Mouse (Mus musculus) urinary bladder, adult 2 months (tissue): Measurements from ENCODE around the gene Bmper. TPM values are rescaled to one million over a fixed set of nuclear protein-coding genes. Genes with fewer than 3 reads are reported as not detected.

Experiments used
- DNase-seq: peaks from one replicate; pipeline ENCODE4 v3.0.0; 2022; ENCODE audit warnings: low spot score
- polyA plus RNA-seq: library from polyadenylated mRNA; depleted of rRNA; stranded (reverse); fragments of >200 nt; gene quantifications from 2 replicates; pipeline ENCODE4 v1.2.3, GENCODE M21; 2012; rRNA removed

Gene Bmper
- 0.69 and 1.3 TPM in 2 replicates for polyA plus RNA-seq

DNA sequence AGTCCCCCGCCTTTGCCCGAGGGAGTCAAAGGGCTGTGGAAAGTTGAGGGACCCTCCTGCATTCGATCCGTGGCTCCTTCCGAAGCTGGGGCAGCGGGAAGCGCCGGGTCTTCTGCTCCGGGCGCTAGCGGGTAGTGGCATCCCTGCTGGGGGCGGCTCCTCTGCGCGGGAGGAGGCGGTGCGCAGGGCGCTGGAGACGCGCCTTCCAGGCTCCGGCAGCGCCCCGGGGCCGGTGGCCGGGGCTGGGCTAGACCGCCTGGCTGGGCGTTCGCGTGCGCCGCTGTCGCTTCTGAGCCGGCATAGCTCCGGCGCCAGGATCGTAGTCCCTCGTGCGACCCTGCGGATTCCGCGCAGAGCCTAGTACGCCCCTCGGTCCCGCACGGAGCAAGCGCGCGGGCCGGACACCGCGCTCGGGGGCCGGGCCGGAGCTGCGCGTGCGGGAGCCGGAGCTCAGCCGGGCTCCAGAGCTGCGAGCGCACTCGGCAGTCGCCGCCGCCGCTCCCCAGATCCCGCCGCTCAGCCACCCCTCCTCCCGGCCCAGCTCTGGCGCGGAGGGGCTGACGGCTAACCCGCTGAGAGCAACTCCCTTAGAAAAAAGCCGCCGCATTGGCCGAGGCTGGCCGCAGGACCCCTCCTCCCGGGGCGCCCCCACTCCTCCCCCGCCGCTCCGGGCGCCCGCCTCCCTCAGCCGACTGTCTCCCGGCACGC is at the start of gene Bmper:
Gene Bmper (plus strand): TSS at position 236 of the 708 bp plus-strand sequence.
- DNase-seq = peak; percentile 40

DNA sequence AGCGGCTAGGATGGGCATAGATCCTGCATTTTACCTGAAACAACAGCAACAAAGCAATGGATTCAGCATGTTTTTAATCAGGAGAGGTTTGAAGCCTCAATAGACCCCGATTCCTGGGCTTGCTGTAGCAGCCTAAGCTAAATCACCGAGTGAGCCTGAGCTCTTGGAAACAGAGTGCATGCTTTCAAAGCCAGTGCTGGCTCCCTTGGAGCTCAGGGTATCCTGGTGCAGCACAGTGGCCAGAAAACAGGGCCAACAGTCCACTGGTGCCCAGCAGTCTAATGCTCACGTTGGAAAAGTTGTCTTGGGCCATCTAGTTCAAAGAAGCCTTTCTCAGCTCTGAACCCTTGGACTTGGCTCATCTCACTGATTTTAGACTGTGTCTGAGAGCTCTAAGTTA is 45.4 kb upstream of the Bmper start:
- DNase-seq = no peak

DNA sequence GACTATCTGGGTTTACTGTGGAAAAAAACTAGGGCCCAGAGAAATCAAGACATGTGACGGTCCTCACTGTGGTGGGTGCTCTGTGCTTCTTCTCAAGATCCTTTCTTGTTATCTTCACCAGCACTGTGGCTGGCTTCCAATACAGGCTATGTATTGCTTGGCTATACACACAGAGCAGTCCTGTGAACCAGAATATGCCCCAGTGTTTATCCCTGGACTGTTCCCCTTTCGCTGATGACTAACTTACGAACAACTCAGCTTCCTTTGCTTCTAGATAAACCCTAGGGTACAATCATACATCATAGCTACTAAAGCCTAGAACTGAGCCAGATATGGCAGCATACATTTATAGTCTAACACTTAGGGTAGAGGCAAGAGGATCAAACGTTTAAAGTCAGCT is 35.7 kb upstream of the Bmper start:
- no peak for DNase-seq

DNA sequence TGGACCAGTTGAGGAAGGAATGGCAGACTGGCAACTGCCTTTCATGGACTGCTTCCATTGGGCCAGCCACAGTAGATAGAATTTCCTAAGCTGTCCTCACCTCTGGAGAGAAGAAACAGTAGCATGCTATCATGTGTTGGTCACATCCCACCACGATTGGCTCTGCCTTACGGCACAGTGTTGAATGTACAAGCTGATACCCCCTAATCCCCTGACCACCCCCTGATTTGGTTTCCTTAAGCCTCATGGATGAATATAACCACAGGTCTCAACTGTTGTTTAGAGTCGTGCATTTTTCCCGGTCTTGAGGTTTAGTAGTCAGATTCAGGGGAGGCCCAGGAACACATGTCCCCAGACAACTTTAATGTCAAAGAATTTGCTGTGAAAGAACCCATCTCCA is 34.7 kb upstream of the Bmper start:
- no peak for DNase-seq

DNA sequence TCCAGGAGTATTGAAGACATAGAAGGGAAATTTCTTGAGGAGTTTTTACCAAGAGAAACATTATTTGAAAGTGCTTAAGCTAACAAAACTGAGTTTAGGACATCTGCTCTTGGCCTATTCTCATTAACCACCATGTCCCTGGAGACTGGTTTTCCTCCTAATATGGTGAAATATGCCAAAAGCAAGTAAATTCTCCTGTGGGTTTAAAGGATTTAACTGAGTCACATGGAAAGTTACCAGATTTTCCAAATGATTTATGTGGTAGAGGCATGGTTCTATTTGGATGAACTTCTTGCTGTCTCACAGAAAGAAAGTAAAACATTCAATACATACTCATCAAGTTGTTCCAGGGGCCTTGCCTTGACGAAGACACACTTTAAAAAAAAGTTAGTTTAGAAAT is 31.9 kb upstream of the Bmper start:
- no peak for DNase-seq

DNA sequence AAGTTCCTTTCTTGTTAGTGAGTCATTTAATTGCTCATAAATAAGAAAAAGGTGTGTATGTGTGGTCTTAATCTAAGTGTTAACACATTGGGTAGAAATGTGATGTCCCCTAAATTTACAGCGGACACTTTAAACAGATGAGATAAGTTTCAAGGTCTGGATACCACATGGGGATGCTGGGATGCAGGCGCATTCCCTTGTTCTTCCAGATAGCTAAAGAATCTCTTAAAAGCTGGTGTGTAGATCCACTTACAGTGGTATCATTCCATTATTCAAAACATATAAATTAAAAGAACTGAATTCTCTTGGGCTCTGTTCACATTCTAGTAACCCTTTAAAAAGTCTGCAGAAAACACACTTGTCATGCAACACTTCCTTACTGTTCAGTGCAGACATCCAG is 31.4 kb upstream of the Bmper start:
- DNase-seq = no peak

DNA sequence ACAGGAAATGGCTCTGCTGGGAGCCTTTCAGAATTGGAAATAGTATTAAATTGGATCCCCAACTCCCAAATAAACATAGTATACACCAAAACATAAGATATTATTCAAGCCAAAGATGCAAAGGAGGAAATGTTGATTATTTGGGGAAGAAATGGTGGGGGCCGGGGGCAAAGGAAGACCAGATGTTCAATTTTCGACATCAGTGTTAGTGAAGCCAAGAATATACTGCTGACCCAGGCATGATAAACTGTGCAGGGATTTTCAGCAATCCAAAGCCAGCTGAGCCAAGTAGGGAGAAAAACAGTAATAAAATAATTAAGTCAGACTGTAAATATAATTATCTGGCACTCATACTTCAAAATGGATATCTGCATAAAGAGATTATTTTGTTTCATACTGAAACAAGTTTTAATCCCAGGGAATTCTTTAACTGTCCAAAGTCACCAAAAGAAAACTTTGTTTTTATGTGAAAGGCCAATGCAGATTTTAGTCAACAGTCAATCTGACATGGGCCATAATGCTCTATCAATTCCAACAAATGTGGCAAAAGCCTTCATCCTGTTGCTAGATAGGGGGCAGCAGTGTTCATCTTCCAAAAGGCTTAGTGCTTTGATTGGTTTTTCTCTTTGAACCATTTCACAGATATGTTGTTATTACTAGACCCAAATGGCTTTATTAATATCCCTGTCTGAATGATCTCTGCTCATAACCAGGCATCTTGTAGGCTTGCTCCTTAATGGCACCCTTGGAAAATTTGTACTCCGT is 30.1 kb upstream of the Bmper start:
- DNase-seq = no peak

DNA sequence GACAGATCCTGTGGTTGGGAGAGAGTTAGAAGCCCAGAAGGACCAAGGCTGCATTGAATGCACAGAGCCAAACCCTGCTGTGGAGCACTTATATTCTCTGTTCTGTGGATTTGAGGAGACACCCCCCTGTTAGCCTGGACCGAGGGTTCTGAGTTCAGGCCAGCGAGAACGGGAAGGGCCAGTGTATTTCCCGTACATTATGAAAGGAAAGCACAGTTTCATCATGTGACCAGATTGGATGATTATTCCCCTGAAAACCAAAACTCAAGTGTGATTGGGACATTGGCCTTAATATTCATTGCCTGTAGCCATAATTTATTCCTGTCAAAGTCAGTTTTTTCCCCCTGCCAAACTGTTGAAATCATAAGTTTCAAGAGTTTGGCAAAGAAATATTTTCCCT is 23.9 kb upstream of the Bmper start:
- no peak for DNase-seq

DNA sequence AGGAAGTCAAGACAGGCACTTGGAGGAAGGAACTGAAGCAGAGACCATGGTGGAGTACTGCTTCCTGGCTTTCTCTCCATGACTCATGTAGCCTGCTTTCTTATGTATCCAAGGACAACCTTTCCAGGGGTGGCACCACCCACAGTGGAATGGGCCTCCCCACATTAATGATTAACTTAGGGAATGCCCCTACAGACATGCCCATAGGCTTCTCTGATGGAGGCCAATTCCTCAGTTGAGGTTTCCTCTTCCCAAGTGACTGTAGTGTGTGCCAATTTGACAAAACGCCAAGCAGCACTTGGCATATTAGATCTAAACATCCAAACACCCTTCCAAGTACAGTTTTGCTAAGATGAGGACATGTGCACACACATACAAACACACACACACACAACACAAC is 23.0 kb upstream of the Bmper start:
- DNase-seq = no peak

DNA sequence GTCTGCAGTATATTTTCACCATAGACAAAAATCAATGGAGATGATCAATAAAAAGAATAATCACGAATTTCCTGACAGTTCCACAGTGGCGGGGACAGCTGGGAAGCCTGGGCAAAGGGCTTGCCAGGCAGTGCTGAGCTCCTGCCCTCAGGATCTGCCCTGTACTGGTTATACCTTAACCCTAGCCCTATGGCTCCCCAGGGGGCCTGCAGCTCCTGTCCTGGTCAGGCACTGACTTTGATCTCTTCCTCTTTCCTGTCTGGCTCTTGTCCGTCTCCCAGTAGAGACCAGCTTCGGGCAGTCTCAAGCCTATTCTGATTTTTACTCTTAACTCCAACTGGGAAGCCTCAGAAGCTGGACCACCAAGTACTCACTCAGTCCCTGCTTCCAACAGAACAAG is 22.0 kb upstream of the Bmper start:
- no peak for DNase-seq

DNA sequence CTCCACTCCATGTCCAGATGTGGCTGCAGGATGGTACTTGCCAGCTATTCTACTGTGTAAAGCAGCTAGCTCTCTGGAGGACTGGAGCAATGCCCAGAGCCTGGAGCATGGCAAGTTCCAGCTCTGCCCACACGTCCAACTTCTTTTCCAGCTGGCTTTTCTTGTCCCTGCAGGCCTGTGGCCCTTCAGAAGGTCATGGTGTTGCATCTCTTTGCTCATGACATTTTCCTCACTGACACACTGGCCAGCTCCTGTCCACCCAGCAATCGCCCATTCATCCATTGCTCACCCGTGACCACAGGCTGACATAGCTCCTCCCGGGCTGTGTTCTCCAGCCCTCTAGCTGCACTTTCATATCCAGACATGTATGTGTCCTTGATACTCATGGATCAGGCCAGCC is 20.4 kb upstream of the Bmper start:
- DNase-seq = no peak

DNA sequence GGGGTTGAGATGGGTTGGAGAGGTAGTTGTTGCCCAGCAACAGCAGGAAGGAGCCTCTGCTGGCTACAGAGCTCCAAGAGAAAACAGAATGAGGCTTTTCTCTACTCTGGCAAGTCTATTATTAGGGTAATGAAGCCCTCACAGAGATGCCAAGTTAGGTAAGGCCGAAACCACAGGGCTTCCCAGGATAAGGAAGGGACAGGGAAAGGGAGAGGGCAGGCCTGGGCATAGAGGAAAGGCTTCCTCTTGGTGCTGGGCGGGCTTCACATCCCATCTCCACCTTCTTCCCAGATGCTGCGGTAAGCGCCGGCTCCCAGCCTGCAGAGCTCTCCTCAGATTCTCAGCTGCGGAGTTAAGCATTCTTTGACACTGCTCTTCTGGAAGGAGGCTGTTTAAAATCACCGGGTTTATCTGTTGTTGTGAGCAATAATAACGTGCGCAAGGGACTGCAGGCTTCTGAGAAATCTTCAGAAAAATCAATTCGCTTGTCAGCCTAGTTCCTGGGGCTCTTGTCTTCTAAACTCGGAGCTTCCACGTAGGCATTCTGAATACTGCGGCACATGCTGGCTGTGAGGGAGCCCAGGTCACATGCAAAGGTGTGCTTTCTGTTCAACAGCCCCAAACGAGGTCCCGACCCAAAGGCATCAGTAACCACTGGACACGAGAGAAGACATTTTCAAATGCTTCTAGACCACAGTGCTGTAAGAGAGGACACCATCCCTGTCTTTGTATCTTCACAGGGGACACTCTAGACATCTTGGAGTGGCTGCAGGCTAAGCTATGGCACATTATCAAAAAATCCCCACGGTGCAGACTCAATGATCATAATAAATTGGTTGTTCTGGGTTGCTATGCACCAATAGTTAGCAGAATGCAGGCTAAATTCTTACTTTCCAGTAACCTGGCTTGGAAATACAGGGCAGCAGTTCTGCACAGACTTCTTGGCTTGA is 18.3 kb upstream of the Bmper start:
- DNase-seq = no peak

DNA sequence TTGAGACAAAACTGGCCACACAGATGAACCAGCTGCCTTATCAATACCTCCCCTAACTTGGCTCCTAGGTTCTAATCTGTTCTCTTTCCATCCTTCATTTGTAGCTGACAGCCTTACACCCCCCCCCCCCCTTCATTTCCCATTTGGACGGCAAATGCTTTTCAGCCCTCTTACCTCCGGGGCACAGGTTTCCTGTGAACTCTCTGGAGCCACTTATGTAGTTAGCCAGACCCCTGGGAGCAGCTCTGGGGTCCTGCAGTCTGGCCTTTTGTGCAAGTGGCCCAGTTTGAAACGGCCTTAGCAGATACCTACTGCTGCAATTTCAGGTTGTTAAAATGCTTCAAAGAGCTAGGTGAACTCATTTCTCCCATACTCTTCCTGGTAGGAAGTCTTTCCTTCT is 17.6 kb upstream of the Bmper start:
- DNase-seq = no peak

DNA sequence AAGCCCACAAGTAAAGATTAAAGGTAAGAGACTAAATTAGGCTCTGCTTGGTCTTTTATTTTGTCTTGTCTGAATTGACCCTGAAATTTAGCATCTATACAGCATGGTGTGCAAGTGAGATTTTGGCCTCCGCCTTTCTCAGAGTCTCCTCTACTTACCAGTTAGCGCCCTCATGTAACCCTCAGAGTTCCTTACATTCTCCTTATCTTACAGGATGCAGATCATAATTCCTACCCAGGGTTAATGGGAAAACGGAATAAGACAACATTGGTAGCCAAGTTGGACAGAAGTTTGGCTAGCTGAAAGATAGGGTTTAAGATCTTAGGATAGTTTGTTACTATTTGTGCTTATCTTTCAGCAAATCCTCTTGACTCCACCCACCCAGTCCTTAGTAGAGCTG is 17.1 kb upstream of the Bmper start:
- DNase-seq = no peak

DNA sequence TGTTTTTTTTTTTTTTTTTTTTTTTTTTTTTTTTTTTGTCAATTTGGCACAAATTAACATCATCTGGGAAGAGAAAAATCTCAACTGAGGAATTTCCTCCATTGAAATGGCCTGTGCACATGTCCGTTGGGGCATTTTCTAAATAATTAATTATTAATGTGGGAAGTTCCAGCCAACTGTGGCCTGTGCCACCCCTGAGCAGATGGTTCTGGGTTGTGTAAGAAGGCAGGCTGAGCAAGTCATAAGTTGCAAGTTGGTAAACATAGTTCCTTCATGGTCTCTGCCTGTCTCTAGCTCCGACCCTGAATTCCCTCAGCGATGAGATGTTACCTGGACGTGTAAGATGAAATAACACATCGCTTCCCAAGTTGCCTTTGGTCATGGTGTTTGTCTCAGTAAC is 16.7 kb upstream of the Bmper start:
- no peak for DNase-seq

DNA sequence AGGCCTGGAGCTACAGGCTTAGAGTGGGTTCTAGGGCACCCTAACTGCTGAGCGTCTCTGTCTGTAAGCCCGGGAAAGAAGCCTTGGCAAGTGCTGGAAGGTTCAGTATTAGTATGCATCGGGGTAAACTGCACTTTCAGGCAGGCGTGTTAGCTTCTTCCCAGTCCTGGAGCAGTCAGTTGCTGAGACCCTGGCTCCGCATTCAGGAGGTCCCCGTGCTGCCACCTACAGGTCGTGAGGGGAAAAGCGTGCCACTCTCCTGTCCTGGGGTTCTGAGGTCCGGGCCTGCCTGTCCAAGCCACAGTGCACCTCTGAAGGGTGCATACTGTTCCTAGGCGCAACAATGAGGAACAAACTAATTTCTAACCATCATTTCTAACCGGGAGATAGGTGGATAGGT is 10.6 kb upstream of the Bmper start:
- DNase-seq = peak; percentile 36

DNA sequence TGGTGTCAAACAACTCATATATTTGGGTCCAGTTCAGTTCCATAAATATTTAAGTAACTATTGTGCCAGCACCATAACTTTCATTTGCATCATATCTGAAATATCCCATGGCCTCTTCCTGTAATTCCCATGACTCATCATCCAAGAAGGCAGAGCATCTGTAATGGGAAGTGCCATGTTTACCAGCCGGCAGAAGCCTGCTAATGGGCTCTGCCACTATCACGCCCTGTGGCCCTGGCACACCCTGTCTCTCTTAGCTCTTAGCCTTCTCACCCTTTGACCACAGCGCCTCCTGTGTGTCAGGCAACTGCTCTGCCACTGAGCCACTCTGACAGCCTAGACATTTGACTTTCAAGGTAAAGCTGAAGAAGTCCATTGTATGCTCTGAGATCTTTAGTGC is 3.1 kb upstream of the Bmper start:
- DNase-seq = no peak

DNA sequence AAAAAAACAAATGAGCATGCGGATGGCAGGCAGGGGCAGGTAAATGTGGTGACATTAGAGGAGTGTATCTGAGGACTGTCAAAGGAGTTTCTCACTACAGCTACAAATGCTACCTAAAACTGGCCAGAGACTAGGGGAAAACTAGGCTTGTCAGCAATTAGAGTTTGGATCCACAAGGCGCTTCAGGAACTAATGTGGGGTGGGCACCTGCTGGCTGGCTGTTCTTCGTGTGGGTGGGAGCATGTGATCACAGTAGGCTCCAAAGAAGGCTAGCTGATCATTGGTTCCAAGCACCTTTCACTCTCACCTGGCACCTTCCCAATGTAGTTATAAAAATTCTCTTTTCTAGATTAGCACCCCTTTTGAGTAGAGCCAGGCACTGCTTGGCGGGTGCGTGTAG is 900 bp upstream of the Bmper start:
- DNase-seq = no peak

DNA sequence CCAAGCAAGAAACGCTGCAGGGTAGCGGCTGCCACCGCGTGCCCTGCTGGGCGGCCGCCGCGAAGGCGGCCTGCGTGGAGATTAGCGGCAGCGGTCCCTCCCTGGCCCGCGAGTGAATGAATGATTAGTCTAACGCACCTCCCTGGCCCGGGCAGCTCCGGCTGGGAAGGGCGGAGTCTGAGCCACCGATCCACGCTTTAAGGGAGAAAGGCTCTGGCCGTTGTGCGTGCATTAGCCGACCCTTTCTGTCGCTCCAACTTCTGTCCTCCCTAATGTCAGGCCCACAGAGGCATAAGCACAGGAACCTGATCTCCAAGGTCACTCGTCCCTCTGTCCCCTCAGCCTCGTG is 410 bp upstream of the Bmper start:
- DNase-seq = peak; percentile 30

DNA sequence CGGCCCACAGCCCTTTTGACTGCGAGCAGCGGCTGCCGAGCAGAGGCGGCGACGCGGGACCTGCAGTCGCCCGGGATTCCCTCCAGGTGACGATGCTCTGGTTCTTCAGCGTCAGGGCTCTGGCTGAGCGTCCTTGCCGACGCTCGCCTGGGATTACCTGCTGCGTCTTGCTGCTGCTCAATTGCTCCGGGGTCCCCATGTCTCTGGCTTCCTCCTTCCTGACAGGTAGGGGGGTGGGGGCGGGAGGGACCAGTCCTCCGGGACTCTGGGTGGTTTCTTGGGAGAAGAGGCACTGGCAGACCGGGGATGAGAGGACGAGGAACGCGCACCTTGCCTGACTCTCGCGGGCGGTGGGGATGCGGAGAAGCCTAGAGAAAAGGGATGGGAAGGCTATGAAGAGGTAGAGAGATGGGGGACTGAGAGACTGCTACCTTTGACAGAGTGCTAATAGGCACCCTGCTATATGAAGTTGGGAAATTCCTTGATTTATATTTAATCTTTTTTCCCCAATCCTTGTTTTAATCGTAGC is 737 bp downstream of the Bmper start:
- DNase-seq = no peak

DNA sequence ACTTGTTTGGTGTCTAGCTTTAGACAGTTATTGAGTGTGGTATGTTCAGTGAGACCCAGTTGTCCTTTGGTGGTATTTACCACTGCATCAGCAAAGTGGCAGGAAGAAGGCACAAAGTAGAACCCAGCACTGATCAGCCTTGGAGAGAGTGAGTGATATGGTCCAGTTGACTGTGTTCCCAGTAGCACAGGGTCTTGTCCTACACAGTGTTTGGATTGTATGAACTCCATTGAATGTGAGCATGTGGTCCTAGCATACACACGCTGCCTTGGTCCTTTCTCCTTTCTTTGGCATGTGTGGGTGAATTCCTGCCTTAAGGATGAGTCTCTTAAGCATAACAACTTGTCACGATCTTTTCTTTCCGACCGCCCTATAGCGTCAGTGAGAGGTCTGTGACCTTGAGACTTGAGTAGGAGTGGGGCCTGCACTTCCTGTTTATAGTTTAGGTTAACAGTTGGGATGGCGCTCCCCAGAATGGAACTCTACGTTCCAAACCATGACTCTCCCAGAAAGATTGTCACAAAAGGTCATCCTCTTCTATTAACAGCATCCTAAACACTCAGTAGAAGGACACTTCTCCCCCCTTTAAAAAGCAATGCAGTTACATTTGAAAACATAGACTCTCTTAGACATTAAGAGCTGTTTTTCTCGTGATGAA is 10.7 kb downstream of the Bmper start:
- no peak for DNase-seq
